Mouse (Mus musculus) stomach, adult 2 months (tissue): ENCODE measurements around the gene Tpi1. TPM values are rescaled to one million over a fixed set of nuclear protein-coding genes. Genes with fewer than 3 reads are reported as not detected.

Experiments
- polyA plus RNA-seq: library from polyadenylated mRNA; depleted of rRNA; stranded (reverse); fragments of >200 nt; gene quantifications from 2 replicates; pipeline ENCODE4 v1.2.3, GENCODE M21; 2012; rRNA removed

Tpi1 gene
- 179 and 210 TPM in 2 replicates for polyA plus RNA-seq

DNA sequence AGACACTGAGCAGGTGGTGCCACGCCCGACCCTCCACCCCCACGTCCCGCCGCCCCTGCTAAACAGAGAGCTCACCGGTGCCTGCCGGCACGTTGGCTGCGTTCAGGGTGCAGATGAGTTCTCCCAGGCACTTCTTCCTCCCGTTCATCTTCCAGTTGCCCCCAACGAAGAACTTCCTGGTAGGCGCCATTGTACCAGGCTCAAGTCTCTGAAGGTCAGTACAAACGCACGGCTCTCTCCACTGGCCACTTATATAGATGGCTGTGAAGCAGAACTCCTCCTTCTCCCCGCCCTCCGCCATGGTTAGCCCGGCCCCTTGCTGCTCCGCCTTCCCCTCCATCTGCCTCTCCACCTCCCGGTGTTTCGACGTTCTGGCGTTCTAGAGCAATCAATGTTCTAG lies at the start of gene Tpi1:
TSS of gene Tpi1 (minus strand) at position 364 of the 400 bp plus-strand sequence.

DNA sequence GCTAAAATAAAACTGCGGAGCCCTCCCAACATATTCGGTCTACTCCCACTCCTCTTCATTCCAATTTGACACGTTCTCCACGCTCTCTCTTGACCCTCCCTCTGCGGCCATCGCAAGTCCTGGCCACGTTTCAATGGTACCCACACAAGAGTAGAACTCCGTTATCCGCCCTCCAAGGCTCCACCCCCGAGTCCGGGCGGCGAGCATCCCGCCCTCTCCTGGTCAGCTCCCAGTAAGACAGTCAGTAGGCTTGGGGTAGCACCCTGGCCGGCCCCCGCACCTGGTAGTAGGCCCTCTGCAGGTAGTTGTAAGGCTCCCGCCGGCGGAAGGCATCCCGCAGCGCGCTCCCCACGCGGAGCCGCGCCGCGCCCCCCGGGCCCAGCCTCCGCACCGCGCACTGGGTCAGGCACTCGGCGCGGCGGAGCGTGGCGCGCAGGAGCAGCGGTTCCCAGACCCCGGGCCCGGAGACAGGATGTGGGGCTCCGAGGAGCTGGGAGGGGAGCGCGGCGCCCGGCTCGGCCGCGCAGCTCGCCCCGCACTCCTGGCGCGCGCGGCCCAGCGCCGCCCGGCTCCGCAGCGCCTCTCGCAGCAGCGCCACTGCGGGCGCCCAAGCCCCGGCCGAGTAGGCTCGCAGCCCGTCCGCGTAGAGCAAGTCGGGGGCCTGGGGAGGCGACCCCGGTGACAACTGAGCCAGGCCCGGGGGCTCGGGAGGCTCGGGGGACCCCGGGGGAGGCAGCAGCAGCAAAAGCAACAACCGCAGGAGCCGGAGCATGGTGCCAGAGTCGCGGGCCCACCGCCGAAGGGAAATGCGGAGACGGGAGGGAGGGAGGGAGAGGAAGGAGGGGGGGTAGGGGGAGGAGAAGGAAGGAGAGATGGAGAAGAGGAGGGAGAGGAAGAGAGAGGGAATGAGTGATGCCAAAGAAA lies 43.1 kb upstream of the Tpi1 start, which contains the start of gene P3h3:
TSS of gene P3h3 (minus strand) at position 837 of the 924 bp plus-strand sequence.

DNA sequence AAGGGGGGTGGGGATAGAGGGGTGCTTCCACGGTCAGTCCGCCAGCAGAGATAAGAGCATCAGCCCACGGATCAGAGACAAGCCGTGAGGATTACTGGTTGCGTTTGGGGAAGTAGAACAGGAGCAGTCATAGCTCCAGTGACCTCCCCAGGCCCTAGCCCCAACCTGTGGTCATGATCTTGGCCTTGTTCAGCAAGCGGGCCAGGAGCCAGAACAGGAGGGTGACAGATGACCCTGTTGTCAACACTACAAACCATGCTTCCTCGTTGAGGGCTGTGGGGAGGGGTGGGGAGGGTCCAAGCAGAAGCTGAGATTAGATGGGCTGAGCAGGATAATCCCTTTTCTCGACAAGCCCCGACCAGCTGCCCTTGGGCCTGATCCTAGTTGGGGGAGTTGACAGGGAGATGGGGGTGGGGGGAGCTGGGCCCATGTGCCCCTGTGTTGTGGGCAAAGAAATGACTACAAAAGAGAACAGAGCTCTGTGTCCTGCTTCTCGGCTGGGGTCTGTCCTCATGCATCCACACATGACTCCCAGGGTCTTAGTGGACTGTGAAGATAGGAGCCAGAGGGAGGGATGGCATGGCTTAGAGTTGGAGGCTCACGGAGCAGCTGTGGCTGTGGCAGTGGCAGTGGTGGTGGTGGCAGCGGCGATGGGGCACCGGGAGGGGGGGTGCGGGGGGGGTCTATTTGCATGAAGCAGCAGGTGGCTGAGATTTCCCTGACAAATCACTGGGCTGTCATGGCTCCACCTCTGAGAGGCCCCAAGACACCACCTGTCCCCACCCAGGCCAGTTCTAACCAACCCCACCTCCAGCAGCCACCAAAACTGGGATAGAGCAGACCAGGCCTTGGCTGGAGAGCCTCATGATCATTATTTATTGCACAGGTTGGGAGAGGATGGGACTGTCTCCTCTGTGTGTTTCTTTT lies 26.4 kb upstream of the Tpi1 start, which contains the start of gene Gnb3:
TSS of gene Gnb3 (minus strand) at position 35 of the 927 bp plus-strand sequence.

DNA sequence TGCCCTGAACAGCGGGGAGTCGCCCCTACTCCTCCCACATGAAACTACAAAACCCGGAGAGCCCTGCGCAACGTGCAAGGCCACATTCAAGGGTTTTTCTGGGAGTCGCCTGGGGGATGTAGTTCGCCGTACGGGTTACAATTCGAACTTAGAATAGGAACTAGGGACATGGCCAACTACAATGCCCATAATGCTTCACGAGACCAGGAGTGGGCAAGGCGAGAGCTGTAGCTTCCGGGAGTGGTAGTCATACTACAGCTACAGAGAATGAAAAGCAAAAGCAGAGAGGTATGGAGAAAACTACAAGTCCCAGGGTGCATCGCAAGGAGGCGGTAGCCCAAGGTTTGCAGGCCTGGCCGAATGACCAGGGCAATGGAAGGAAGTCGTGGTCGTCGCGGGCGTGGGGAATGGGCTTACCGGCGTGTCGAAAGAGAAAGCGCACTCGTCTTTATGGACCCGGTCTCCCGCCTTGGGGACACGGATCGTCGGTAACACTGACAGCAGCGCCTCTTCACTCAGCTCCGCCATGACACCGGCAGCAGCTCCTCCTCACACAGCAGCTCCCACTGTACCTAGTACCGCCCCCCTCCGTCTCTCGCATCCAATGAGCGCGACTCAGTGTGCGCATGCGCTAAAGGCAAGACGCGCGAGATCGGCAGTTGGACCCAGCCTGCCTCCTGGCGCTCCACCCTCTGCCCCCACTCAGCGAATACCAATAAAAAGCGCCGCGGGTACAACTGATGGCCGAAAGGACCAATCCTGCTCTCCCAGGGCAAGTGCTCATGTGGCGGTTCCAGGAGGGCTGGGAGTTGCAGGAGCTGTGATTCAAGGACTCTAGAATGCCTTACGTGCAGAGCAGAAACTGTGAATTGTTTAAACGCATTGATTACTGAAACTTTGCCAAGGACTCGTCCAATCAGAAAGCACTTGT lies 15.0 kb upstream of the Tpi1 start, which contains the start of the genes Usp5 and Cdca3:
TSS of gene Usp5 (minus strand) at position 617 of the 931 bp plus-strand sequence.
TSS of gene Cdca3 (plus strand) at position 680 of the 931 bp plus-strand sequence.

DNA sequence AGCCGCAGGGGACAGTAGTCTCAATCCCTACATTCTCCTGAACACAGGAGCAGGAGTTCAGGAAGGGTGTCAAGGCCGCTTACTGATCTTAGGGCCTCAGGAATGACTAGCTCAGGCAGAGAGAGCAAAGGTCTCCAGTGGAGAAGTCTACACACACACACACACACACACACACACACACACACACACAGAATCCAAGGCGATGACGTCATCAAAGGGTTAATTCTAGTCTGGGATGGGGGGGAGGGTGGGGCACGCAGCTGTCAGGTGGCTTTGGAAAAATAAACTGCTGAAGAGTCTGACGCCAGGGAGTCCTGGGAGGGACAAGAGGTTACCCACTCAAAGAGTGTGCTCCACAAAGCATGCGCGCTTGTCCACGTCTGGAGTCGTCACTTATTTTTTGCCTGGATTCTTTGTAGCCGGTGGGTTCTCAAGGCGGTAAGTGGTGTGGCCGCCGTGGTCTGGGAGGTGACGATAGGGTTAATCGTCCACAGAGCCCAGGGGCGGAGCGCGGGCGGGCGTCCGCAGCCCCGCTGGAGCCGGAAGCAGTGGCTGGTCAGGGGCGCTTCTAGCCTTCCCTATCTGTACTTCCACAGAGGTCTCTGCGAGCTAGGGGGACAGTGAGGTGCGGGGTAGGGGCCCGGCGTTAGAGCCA lies 5.6 kb downstream of the Tpi1 start, which contains the start of gene Spsb2:
TSS of gene Spsb2 (plus strand) at position 304 of the 655 bp plus-strand sequence.

DNA sequence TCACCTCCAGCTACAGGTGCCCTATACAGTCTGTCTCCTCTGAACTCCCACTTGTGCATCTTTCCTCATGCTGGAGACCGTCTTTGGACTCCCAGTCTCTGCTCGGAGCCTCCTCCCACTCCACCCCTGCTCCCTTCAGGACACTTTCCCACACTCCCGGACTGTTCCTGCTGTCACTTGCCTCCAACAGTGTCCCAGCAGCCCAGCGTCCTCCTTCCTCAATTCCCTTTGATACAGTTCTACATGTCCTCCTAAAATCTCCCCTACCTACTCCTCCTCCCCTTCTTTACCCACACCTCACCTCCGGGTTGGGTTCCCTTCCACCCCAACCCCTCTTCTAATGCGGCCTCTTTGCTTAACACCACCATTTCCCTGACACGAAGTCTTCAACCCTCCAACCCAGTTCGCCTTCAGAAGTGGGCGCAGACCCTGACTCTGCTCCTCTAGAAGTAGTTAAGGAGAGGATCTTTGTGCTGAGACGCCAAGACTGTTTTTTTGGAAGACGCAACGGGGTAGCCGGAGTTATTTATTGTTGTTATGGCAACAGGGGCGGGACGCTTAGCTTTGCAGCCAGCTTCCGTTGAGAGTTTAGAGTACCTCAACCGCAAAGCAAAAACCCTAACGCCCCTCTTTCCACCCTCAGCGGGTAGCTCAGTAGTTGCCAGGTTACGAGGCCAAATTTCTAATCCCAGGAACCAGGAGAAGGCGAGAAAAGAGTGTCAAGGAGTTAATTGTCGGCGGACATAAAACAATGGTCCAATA lies 34.7 kb downstream of the Tpi1 start, which contains the start of gene Lrrc23:
TSS of gene Lrrc23 (minus strand) at position 506 of the 762 bp plus-strand sequence.

DNA sequence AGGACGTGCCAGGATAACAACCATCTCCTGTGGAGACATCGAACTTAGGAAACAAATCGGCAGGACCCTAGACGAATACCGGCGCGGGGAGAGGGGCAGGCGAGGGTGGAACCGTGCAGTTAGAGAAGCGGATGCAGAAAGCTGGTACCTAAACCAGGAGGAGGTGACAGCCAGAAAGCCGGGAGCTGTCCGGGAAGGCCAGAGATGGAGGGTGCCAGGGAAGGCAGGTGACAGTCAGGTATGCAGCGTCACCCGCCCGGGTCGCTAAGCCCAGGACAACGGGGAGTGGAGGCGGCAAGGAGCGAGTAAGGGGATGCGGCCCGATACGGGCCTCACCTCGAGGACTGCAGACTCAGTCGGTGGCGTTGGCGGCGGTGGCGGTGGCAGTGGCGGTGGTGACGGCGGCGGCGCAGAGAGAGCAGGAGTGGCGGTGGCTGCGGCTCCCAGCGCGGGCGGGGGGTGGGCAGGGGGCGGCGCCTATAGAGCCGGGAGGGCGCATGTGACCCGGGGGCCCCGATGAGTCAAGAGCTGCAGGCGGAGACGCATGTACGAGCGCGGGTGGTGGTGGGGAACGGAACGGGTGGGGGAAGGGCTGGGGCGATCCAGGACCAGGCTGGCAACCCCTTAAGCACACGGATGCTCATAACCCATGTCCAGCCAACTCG lies 44.9 kb downstream of the Tpi1 start, which contains the start of gene Eno2:
TSS of gene Eno2 (minus strand) at position 573 of the 665 bp plus-strand sequence.

Other genes with a start within 250 kb of the Tpi1 start
- gene C1rb, start 244.0 kb downstream of the Tpi1 start, polyA plus RNA-seq = 0.09 and 0.12 TPM in 2 replicates
- not detected in 2 replicates for gene C1s2, start 178.2 kb downstream of the Tpi1 start, polyA plus RNA-seq
- gene Lpcat3, start 151.3 kb downstream of the Tpi1 start, polyA plus RNA-seq = 46.7 and 49.3 TPM in 2 replicates
- gene Emg1, start 102.1 kb downstream of the Tpi1 start, polyA plus RNA-seq = 9.4 and 10.8 TPM in 2 replicates
- gene Phb2, start 102.0 kb downstream of the Tpi1 start, polyA plus RNA-seq = 83.4 and 111 TPM in 2 replicates
- 9.1 and 9.5 TPM in 2 replicates for gene Ptpn6, start 75.6 kb downstream of the Tpi1 start, polyA plus RNA-seq
- 80.8 and 106 TPM in 2 replicates for gene Grcc10, start 72.9 kb downstream of the Tpi1 start, polyA plus RNA-seq
- not detected in 2 replicates for gene Gm45234, start 58.3 kb downstream of the Tpi1 start, polyA plus RNA-seq
- 38.7 and 38.9 TPM in 2 replicates for gene Atn1, start 57.8 kb downstream of the Tpi1 start, polyA plus RNA-seq
- gene Eno2, start 44.6 kb downstream of the Tpi1 start, polyA plus RNA-seq = 4.7 and 5.5 TPM in 2 replicates
- 0.13 and 0.26 TPM in 2 replicates for gene Lrrc23, start 34.6 kb downstream of the Tpi1 start, polyA plus RNA-seq
- gene Spsb2, start 5.6 kb downstream of the Tpi1 start, polyA plus RNA-seq = 14.1 and 16.2 TPM in 2 replicates
- gene Usp5, start 15.2 kb upstream of the Tpi1 start, polyA plus RNA-seq = 36.1 and 46.9 TPM in 2 replicates
- gene Cdca3, start 15.3 kb upstream of the Tpi1 start, polyA plus RNA-seq = 19.8 and 24.0 TPM in 2 replicates
- gene Gnb3, start 26.0 kb upstream of the Tpi1 start, polyA plus RNA-seq = 0.10 and 0.24 TPM in 2 replicates
- gene P3h3, start 43.5 kb upstream of the Tpi1 start, polyA plus RNA-seq = 12.1 and 14.8 TPM in 2 replicates
- gene Gpr162, start 49.7 kb upstream of the Tpi1 start, polyA plus RNA-seq = 0.77 and 0.80 TPM in 2 replicates
- gene Cd4, start 73.9 kb upstream of the Tpi1 start, polyA plus RNA-seq = 0.58 and 0.83 TPM in 2 replicates
- gene Lag3, start 97.4 kb upstream of the Tpi1 start, polyA plus RNA-seq = 0.84 and 2.3 TPM in 2 replicates
- 1,316 and 1,529 TPM in 2 replicates for gene Ptms, start 105.8 kb upstream of the Tpi1 start, polyA plus RNA-seq
- gene Mlf2, start 117.1 kb upstream of the Tpi1 start, polyA plus RNA-seq = 194 and 239 TPM in 2 replicates
- gene Cops7a, start 151.2 kb upstream of the Tpi1 start, polyA plus RNA-seq = 101 and 118 TPM in 2 replicates
- gene Pianp, start 182.4 kb upstream of the Tpi1 start, polyA plus RNA-seq = 7.0 and 7.5 TPM in 2 replicates
- 24.5 and 29.6 TPM in 2 replicates for gene Zfp384, start 194.8 kb upstream of the Tpi1 start, polyA plus RNA-seq
- 13.9 and 17.2 TPM in 2 replicates for gene Ing4, start 225.5 kb upstream of the Tpi1 start, polyA plus RNA-seq
- gene Acrbp, start 235.4 kb upstream of the Tpi1 start, polyA plus RNA-seq = 8.2 and 12.1 TPM in 2 replicates